Mouse (Mus musculus): ENCODE measurements around the gene Zfp691. TPM values are rescaled to one million over a fixed set of nuclear protein-coding genes. Genes with fewer than 3 reads are reported as not detected.

Gene Zfp691
- polyA plus RNA-seq, 1 experiment from 2014 or later = 7.1 TPM

- H3K4me1 ChIP-seq (ENCODE audit: control insufficient read depth, insufficient read depth, low read length) = no peaks in the 10 kb centered on the region
- H3K4me2 ChIP-seq (ENCODE audit: low read length) = no peak overlapping the region
- DNase-seq = no peak
- H3K9me3 ChIP-seq (ENCODE audit: control insufficient read depth, low read length) = no peaks in the 10 kb centered on the region
- no peak for ATAC-seq (ENCODE audit: low FRiP score, low TSS enrichment)
- 68% methylated on average over 4 of the region's 4 CpGs for WGBS
- no peak overlapping the region for H3K9ac ChIP-seq (replicated peaks; ENCODE audit: low read length)
- no peak overlapping the region for H3K4me3 ChIP-seq (replicated peaks; ENCODE audit: low read depth, low read length)
- H3K36me3 ChIP-seq (ENCODE audit: control insufficient read depth, insufficient read depth, low read length) = no peaks in the 10 kb centered on the region
- no peak overlapping the region for H3K27ac ChIP-seq (replicated peaks; ENCODE audit: low read depth, low read length)
- H3K27me3 ChIP-seq (ENCODE audit: control insufficient read depth, insufficient read depth, low read length) = no peaks in the 10 kb centered on the region
Measured at GRCm38 (mm10) chr4:119180133-119180707, 6.2 kb upstream of the Zfp691 start.

GRCm38 (mm10) chr4:119178331-119178730 lies 4.3 kb upstream of the Zfp691 start:
- H3K36me3 ChIP-seq (ENCODE audit: control insufficient read depth, insufficient read depth, low read length) = no peaks in the 10 kb centered on the region

GRCm38 (mm10) chr4:119177702-119178101 lies 3.7 kb upstream of the Zfp691 start:
- DNase-seq = no peak
- WGBS = 83% methylated on average over 5 of the region's 5 CpGs
- no peak overlapping the region for H3K9ac ChIP-seq (replicated peaks; ENCODE audit: low read length)

More at GRCm38 (mm10) chr4:119178331-119178730, 4.3 kb upstream of the Zfp691 start:
- no peak overlapping the region for H3K27ac ChIP-seq (replicated peaks; ENCODE audit: low read depth, low read length)
- no peaks in the 10 kb centered on the region for H3K27me3 ChIP-seq (ENCODE audit: control insufficient read depth, insufficient read depth, low read length)
- H3K9ac ChIP-seq (replicated peaks; ENCODE audit: low read length) = no peak overlapping the region
- no peak overlapping the region for H3K4me3 ChIP-seq (replicated peaks; ENCODE audit: low read depth, low read length)
- ATAC-seq (ENCODE audit: low FRiP score, low TSS enrichment) (no peak), DNase-seq (no peak)
- H3K4me2 ChIP-seq (ENCODE audit: low read length) = no peak overlapping the region
- H3K4me1 ChIP-seq (ENCODE audit: control insufficient read depth, insufficient read depth, low read length) = no peaks in the 10 kb centered on the region
- WGBS = 84% methylated on average over 18 of the region's 18 CpGs
- H3K9me3 ChIP-seq (ENCODE audit: control insufficient read depth, low read length) = no peaks in the 10 kb centered on the region

GRCm38 (mm10) chr4:119172919-119173650 lies 910 bp downstream of the Zfp691 start:
- Histone ChIP-seq H3K27me3 (ENCODE audit: control insufficient read depth, insufficient read depth, low read length) (no peaks in the 10 kb centered on the region), H3K9me3 (ENCODE audit: control insufficient read depth, low read length) (no peaks in the 10 kb centered on the region), H3K36me3 (ENCODE audit: control insufficient read depth, insufficient read depth, low read length) (peaks cover 22% of the 10 kb centered on the region), H3K27ac (replicated peaks; ENCODE audit: low read depth, low read length) (peak overlapping the region; percentile 65; the same call in 1 of the 2 replicates), H3K4me1 (ENCODE audit: control insufficient read depth, insufficient read depth, low read length) (peaks cover 16% of the 10 kb centered on the region), H3K4me3 (replicated peaks; ENCODE audit: low read depth, low read length) (peak overlapping the region; percentile 67), H3K9ac (replicated peaks; ENCODE audit: low read length) (peak overlapping the region; percentile 78), H3K4me2 (ENCODE audit: low read length) (peak overlapping the region; percentile 61)
- 38% methylated on average over 18 of the region's 18 CpGs for WGBS
- DNase-seq = no peak
- ATAC-seq (ENCODE audit: low FRiP score, low TSS enrichment) = no peak

More at GRCm38 (mm10) chr4:119177702-119178101, 3.7 kb upstream of the Zfp691 start:
- no peaks in the 10 kb centered on the region for H3K36me3 ChIP-seq (ENCODE audit: control insufficient read depth, insufficient read depth, low read length)
- no peak overlapping the region for H3K4me3 ChIP-seq (replicated peaks; ENCODE audit: low read depth, low read length)
- H3K9me3 ChIP-seq (ENCODE audit: control insufficient read depth, low read length) = no peaks in the 10 kb centered on the region
- no peak overlapping the region for H3K27ac ChIP-seq (replicated peaks; ENCODE audit: low read depth, low read length)
- ATAC-seq (ENCODE audit: low FRiP score, low TSS enrichment) = no peak
- no peak overlapping the region for H3K4me2 ChIP-seq (ENCODE audit: low read length)
- peaks cover 5% of the 10 kb centered on the region for H3K4me1 ChIP-seq (ENCODE audit: control insufficient read depth, insufficient read depth, low read length)
- no peaks in the 10 kb centered on the region for H3K27me3 ChIP-seq (ENCODE audit: control insufficient read depth, insufficient read depth, low read length)

GRCm38 (mm10) chr4:119167663-119168062 lies 6.3 kb downstream of the Zfp691 start:
- ATAC-seq (ENCODE audit: low FRiP score, low TSS enrichment) = no peak
- Histone ChIP-seq H3K4me1 (ENCODE audit: control insufficient read depth, insufficient read depth, low read length) (peaks cover 11% of the 10 kb centered on the region), H3K9ac (replicated peaks; ENCODE audit: low read length) (no peak overlapping the region), H3K4me2 (ENCODE audit: low read length) (no peak overlapping the region), H3K36me3 (ENCODE audit: control insufficient read depth, insufficient read depth, low read length) (peaks cover 22% of the 10 kb centered on the region), H3K27me3 (ENCODE audit: control insufficient read depth, insufficient read depth, low read length) (no peaks in the 10 kb centered on the region), H3K27ac (replicated peaks; ENCODE audit: low read depth, low read length) (no peak overlapping the region), H3K9me3 (ENCODE audit: control insufficient read depth, low read length) (no peaks in the 10 kb centered on the region), H3K4me3 (replicated peaks; ENCODE audit: low read depth, low read length) (no peak overlapping the region)
- 3% methylated on average over 4 of the region's 4 CpGs for WGBS
- DNase-seq = peak; percentile 92

- ATAC-seq (ENCODE audit: low FRiP score, low TSS enrichment) (no peak), DNase-seq (no peak)
- H3K36me3 ChIP-seq (ENCODE audit: control insufficient read depth, insufficient read depth, low read length) = peaks cover 22% of the 10 kb centered on the region
- H3K9me3 ChIP-seq (ENCODE audit: control insufficient read depth, low read length) = no peaks in the 10 kb centered on the region
- WGBS = 91% methylated on average over 4 of the region's 4 CpGs
- H3K9ac ChIP-seq (replicated peaks; ENCODE audit: low read length) = no peak overlapping the region
- H3K4me1 ChIP-seq (ENCODE audit: control insufficient read depth, insufficient read depth, low read length) = peaks cover 7% of the 10 kb centered on the region; the same call in 1 of the 2 replicates
- no peaks in the 10 kb centered on the region for H3K27me3 ChIP-seq (ENCODE audit: control insufficient read depth, insufficient read depth, low read length)
- no peak overlapping the region for H3K27ac ChIP-seq (replicated peaks; ENCODE audit: low read depth, low read length)
- no peak overlapping the region for H3K4me2 ChIP-seq (ENCODE audit: low read length)
- H3K4me3 ChIP-seq (replicated peaks; ENCODE audit: low read depth, low read length) = no peak overlapping the region
Measured at GRCm38 (mm10) chr4:119167068-119167467, 6.9 kb downstream of the Zfp691 start.

GRCm38 (mm10) chr4:119165916-119166315 lies 8.1 kb downstream of the Zfp691 start:
- no peak overlapping the region for H3K9ac ChIP-seq (replicated peaks; ENCODE audit: low read length)
- no peaks in the 10 kb centered on the region for H3K9me3 ChIP-seq (ENCODE audit: control insufficient read depth, low read length)
- 78% methylated on average over 7 of the region's 7 CpGs for WGBS
- H3K4me1 ChIP-seq (ENCODE audit: control insufficient read depth, insufficient read depth, low read length) = no peaks in the 10 kb centered on the region
- ATAC-seq (ENCODE audit: low FRiP score, low TSS enrichment) (no peak), DNase-seq (no peak)
- no peak overlapping the region for H3K4me3 ChIP-seq (replicated peaks; ENCODE audit: low read depth, low read length)
- peaks cover 22% of the 10 kb centered on the region for H3K36me3 ChIP-seq (ENCODE audit: control insufficient read depth, insufficient read depth, low read length)
- H3K27ac ChIP-seq (replicated peaks; ENCODE audit: low read depth, low read length) = no peak overlapping the region
- H3K4me2 ChIP-seq (ENCODE audit: low read length) = no peak overlapping the region
- no peaks in the 10 kb centered on the region for H3K27me3 ChIP-seq (ENCODE audit: control insufficient read depth, insufficient read depth, low read length)

GRCm38 (mm10) chr4:119162990-119163389 lies 11.0 kb downstream of the Zfp691 start:
- no peak overlapping the region for H3K4me3 ChIP-seq (replicated peaks; ENCODE audit: low read depth, low read length)
- no peak overlapping the region for H3K4me2 ChIP-seq (ENCODE audit: low read length)
- no peaks in the 10 kb centered on the region for H3K9me3 ChIP-seq (ENCODE audit: control insufficient read depth, low read length)
- H3K4me1 ChIP-seq (ENCODE audit: control insufficient read depth, insufficient read depth, low read length) = no peaks in the 10 kb centered on the region
- H3K36me3 ChIP-seq (ENCODE audit: control insufficient read depth, insufficient read depth, low read length) = no peaks in the 10 kb centered on the region
- H3K27me3 ChIP-seq (ENCODE audit: control insufficient read depth, insufficient read depth, low read length) = no peaks in the 10 kb centered on the region
- no peak overlapping the region for H3K27ac ChIP-seq (replicated peaks; ENCODE audit: low read depth, low read length)
- H3K9ac ChIP-seq (replicated peaks; ENCODE audit: low read length) = no peak overlapping the region
- WGBS = 72% methylated on average over 4 of the region's 4 CpGs
- ATAC-seq (ENCODE audit: low FRiP score, low TSS enrichment) (no peak), DNase-seq (no peak)

- Histone ChIP-seq H3K27ac (replicated peaks; ENCODE audit: low read depth, low read length) (no peak overlapping the region), H3K4me3 (replicated peaks; ENCODE audit: low read depth, low read length) (no peak overlapping the region), H3K27me3 (ENCODE audit: control insufficient read depth, insufficient read depth, low read length) (no peaks in the 10 kb centered on the region), H3K4me1 (ENCODE audit: control insufficient read depth, insufficient read depth, low read length) (no peaks in the 10 kb centered on the region), H3K4me2 (ENCODE audit: low read length) (no peak overlapping the region), H3K36me3 (ENCODE audit: control insufficient read depth, insufficient read depth, low read length) (no peaks in the 10 kb centered on the region), H3K9me3 (ENCODE audit: control insufficient read depth, low read length) (no peaks in the 10 kb centered on the region), H3K9ac (replicated peaks; ENCODE audit: low read length) (no peak overlapping the region)
- DNase-seq (no peak), ATAC-seq (ENCODE audit: low FRiP score, low TSS enrichment) (no peak)
- whole genome bisulfite sequencing = 86% methylated on average over 3 of the region's 3 CpGs
Measured at GRCm38 (mm10) chr4:119161358-119161757, 12.6 kb downstream of the Zfp691 start.

Measured in midbrain, embryonic 14.5 days (tissue).